Mouse (Mus musculus) stomach, postnatal 0 days (tissue): Measurements from ENCODE around the gene Tapbp.

Source experiments
- CTCF ChIP-seq: IDR thresholded peaks from 2 replicates; pipeline ENCODE4 v1.5.1; 2016; ENCODE audit warnings: antibody characterized with exemption, low read depth, mild to moderate bottlenecking, moderate library complexity
- EP300 ChIP-seq: optimal IDR thresholded peaks from 2 replicates; pipeline ENCODE3; 2016; ENCODE audit warnings: antibody characterized with exemption

GRCm38 (mm10) chr17:33935422-33936055 is 19.8 kb downstream of the Tapbp start:
- TF ChIP-seq CTCF, result no peak
- no peak for TF ChIP-seq EP300
